Mouse (Mus musculus) lung, postnatal 0 days (tissue): ENCODE measurements around the gene Tcf20.

Source experiments
- CTCF ChIP-seq: IDR thresholded peaks from 2 replicates; pipeline ENCODE4 v1.5.1; 2016; ENCODE audit warnings: antibody characterized with exemption, mild to moderate bottlenecking
- EP300 ChIP-seq: IDR thresholded peaks from 2 replicates; pipeline ENCODE4 v1.6.1; 2016; ENCODE audit warnings: antibody characterized with exemption, mild to moderate bottlenecking, control low read depth

GRCm38 (mm10) chr15:82901306-82901705 lies 86.4 kb downstream of the Tcf20 start:
- no peak for TF ChIP-seq CTCF
- no peak for TF ChIP-seq EP300
